Mouse (Mus musculus): Measurements from ENCODE around the gene Slf2.

- no peak for TF ChIP-seq POLR2A (IDR thresholded peaks at IDR 0.05; ENCODE audit: extremely low read depth, insufficient read depth, low read length)
- TF ChIP-seq CTCF (IDR thresholded peaks at IDR 0.05; ENCODE audit: low read depth, low read length) = no peak
Measured at GRCm38 (mm10) chr19:45007021-45007420, 76.1 kb downstream of the Slf2 start.
